Mouse (Mus musculus): ENCODE data around the gene Tspan9.

DNA sequence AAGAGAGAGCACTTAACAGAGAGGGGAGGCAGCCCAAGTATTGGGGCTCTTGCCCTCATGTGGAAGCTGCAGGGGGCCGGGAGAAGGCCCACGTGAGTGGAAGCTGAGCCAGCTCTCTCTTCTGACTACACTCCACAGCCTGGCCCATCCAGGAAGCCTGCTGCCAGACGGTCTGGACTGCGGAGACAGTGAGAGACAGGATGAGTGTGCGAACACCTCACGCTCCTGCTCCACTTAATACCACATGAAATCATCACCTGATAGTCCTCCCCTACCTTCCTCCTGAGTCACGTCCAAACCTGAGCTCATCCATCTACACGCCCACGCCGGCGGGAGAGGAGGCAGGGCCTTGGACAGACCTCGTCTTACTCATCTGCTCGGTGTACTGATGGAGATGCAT lies 81.2 kb downstream of the Tspan9 start:
- TF ChIP-seq CTCF (conservative IDR thresholded peaks at IDR 0.05; ENCODE audit: insufficient read depth, insufficient read length, low read depth, low read length) = no peak
- no peak for TF ChIP-seq POLR2A (IDR thresholded peaks at IDR 0.05; ENCODE audit: low read depth, low read length)

Data from kidney, adult 2 months (tissue).